ENCODE assay signal across 8 mouse cellular contexts in the genomic region with DNA sequence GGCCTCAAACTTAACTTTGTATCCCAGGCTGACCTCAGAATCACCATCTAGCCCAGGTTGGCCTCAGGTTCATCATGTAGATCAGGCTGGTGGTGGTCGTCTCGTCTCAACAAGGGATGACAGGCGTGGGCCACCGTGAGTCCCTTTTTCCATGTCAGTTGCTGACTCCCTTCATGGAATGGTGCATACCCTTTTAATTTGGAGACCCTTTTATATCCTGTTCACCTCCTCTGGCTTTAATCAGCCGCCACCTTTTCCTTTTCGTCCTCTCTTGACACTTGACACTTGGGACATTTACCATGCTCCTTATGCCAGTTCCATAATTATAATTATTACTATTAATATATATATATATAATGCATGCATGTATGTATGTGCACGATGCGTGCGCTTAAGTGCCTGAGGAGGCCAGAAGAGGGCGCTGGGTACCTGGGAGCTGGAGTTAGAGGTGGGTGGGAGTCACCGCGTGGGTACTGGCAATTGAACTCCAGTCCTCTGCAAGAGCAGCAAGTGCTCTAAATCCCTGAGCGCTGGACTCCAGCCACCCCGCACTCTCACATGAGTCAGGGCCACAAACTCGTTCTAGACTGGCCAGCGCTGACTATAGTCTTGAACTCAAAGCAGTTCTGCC. TPM values are rescaled to one million over a fixed set of nuclear protein-coding genes. Genes with fewer than 3 reads are reported as not detected.
DNase-seq lines count a peak whose midpoint lies in the region; ATAC-seq and TF ChIP-seq lines count a peak whose summit lies in the region.

No protein-coding gene starts in this region.

- H3K27ac ChIP-seq in kidney, adult 2 months (ENCODE audit: insufficient read depth, low read depth, low read length): no peak overlapping the region
- H3K27ac ChIP-seq in ES-E14 (ENCODE audit: insufficient read depth, low read depth, low read length, poor library complexity, severe bottlenecking): no peak overlapping the region
- H3K27ac ChIP-seq in forebrain, embryonic 12.5 days: no peak overlapping the region
- H3K27ac ChIP-seq in liver, embryonic 14.5 days: no peak overlapping the region

- H3K36me3 ChIP-seq in kidney, adult 2 months (ENCODE audit: control insufficient read depth, insufficient read depth, low read length): no peaks in the 10 kb centered on the region
- peaks cover 3% of the 10 kb centered on the region; the same call in 1 of the 2 replicates for H3K36me3 ChIP-seq in ES-E14 (ENCODE audit: control insufficient read depth, insufficient read depth, low read length, poor library complexity, severe bottlenecking)
- peaks cover 11% of the 10 kb centered on the region for H3K36me3 ChIP-seq in forebrain, embryonic 12.5 days (replicated peaks)
- peaks cover 3% of the 10 kb centered on the region for H3K36me3 ChIP-seq in liver, embryonic 14.5 days (replicated peaks; ENCODE audit: control insufficient read depth, insufficient read depth, low read depth)

- TF ChIP-seq POLR2A in kidney, adult 2 months (IDR thresholded peaks at IDR 0.05; ENCODE audit: low read depth, low read length): no peak

- no peaks in the 10 kb centered on the region for H3K9me3 ChIP-seq in ES-E14 (ENCODE audit: control insufficient read depth, insufficient read depth, low read depth, low read length)
- no peaks in the 10 kb centered on the region for H3K9me3 ChIP-seq in forebrain, embryonic 12.5 days
- peaks cover 4% of the 10 kb centered on the region; the same call in 1 of the 2 replicates for H3K9me3 ChIP-seq in liver, embryonic 14.5 days (ENCODE audit: control insufficient read depth, low read length)

- peak; percentile 11; the same call in 1 of the 2 replicates for TF ChIP-seq CTCF in kidney, adult 2 months (conservative IDR thresholded peaks at IDR 0.05; ENCODE audit: insufficient read depth, insufficient read length, low read depth, low read length)
- TF ChIP-seq CTCF in liver, embryonic 14.5 days (IDR thresholded peaks at IDR 0.05; ENCODE audit: low read depth): peak; percentile 63

- in situ Hi-C loops in ES-E14 (cut with MboI; ENCODE audit: low sequenced_read_pairs in 2 of 2, unreplicated experiment in 2 of 2): no loop called here

- H3K27me3 ChIP-seq in kidney, adult 2 months (replicated peaks; ENCODE audit: control insufficient read depth, insufficient read depth, low read length): no peaks in the 10 kb centered on the region
- H3K27me3 ChIP-seq in forebrain, embryonic 12.5 days: no peaks in the 10 kb centered on the region
- no peaks in the 10 kb centered on the region for H3K27me3 ChIP-seq in liver, embryonic 14.5 days (ENCODE audit: control insufficient read depth, insufficient read depth, low read length)

- DNase-seq in kidney, adult 2 months: no peak
- no peak for DNase-seq in kidney, adult 11 months
- no peak for DNase-seq in ES-E14 (ENCODE audit: low read depth, low spot score)
- DNase-seq in liver, embryonic 14.5 days (ENCODE audit: low read depth in 3 of 3, low spot score in 3 of 3): no peak
- DNase-seq in adipocyte (ENCODE audit: low spot score): no peak
- DNase-seq in ovary, postnatal 10 days (ENCODE audit: low spot score): no peak
- no peak for DNase-seq in urinary bladder, adult 18-20 months (ENCODE audit: low spot score in 2 of 2)

- H3K4me2 ChIP-seq in forebrain, embryonic 12.5 days: peak overlapping the region; percentile 68
- H3K4me2 ChIP-seq in liver, embryonic 14.5 days (ENCODE audit: low read depth): peak overlapping the region; percentile 98

- H3K4me1 ChIP-seq in kidney, adult 2 months (ENCODE audit: control insufficient read depth, insufficient read depth, low read length): 0 out of 2 replicates have a peak, but pooled peaks cover 6% of the 10 kb centered on the region
- H3K4me1 ChIP-seq in ES-E14 (ENCODE audit: control insufficient read depth in 2 of 2, insufficient read depth in 2 of 2, low read length in 2 of 2, poor library complexity in 1 of 2): peaks cover 0 to 4% of the 10 kb centered on the region in 2 experiments; a peak in 2 of 4 replicates
- H3K4me1 ChIP-seq in forebrain, embryonic 12.5 days: peaks cover 9% of the 10 kb centered on the region; the same call in 1 of the 2 replicates
- peaks cover 6 to 15% of the 10 kb centered on the region in 2 experiments; a peak in 3 of 4 replicates for H3K4me1 ChIP-seq in liver, embryonic 14.5 days (replicated peaks; ENCODE audit: control insufficient read depth in 2 of 2, insufficient read depth in 2 of 2, low read length in 1 of 2)

- H3K4me3 ChIP-seq in kidney, adult 2 months (ENCODE audit: insufficient read depth, low read depth, low read length): peak overlapping the region; percentile 60
- H3K4me3 ChIP-seq in ES-E14 (ENCODE audit: insufficient read depth in 1 of 2, low read depth in 1 of 2, low read length in 2 of 2, poor library complexity in 1 of 2, severe bottlenecking in 1 of 2): peak overlapping the region; percentile 83 to 88
- H3K4me3 ChIP-seq in forebrain, embryonic 12.5 days (replicated peaks): peak overlapping the region; percentile 78
- H3K4me3 ChIP-seq in liver, embryonic 14.5 days (ENCODE audit: insufficient read depth in 1 of 2, low read depth in 2 of 2, low read length in 2 of 2): peak overlapping the region; percentile 79 to 81

- ATAC-seq in forebrain, embryonic 12.5 days (ENCODE audit: low FRiP score): 0 out of 2 replicates have a peak, but pooled peaks have one; percentile 5
- no peak for ATAC-seq in liver, embryonic 14.5 days (ENCODE audit: insufficient read depth)

- 78% methylated on average over 16 of the region's 16 CpGs for WGBS in kidney, adult 2 months
- WGBS in forebrain, embryonic 12.5 days: 72% methylated on average over 16 of the region's 16 CpGs
- WGBS in liver, embryonic 14.5 days (ENCODE audit: insufficient replicate concordance): 78% methylated on average over 16 of the region's 16 CpGs

- peak overlapping the region; percentile 90 for H3K9ac ChIP-seq in ES-E14 (ENCODE audit: insufficient read depth, low read depth, low read length, poor library complexity, severe bottlenecking)
- H3K9ac ChIP-seq in forebrain, embryonic 12.5 days: peak overlapping the region; percentile 85
- peak overlapping the region; percentile 86 for H3K9ac ChIP-seq in liver, embryonic 14.5 days (replicated peaks)

- TF ChIP-seq EP300 in liver, embryonic 14.5 days (IDR thresholded peaks at IDR 0.05; ENCODE audit: low read depth): no peak

TF ChIP-seq in ES-E14, 5 proteins besides CTCF, POLR2A, EP300 and RAD21:
- TF ChIP-seq MAFK (IDR thresholded peaks at IDR 0.05; ENCODE audit: insufficient read depth, low read depth, low read length) (no peak), HCFC1 (IDR thresholded peaks at IDR 0.05; ENCODE audit: borderline replicate concordance, insufficient read depth, low read length) (no peak), ZNF384 (IDR thresholded peaks at IDR 0.05; ENCODE audit: low read depth, low read length) (no peak), ZC3H11A (IDR thresholded peaks at IDR 0.05; ENCODE audit: borderline replicate concordance, low read depth, low read length) (no peak), CHD2 (IDR thresholded peaks at IDR 0.05; ENCODE audit: low read depth, low read length) (no peak)

RNA-seq across cellular contexts. Expression of a gene that starts 7.0 kb away (rescaled TPM):
- polyA plus RNA-seq in kidney, adult 2 months (2012; rRNA removed): 8.0 and 8.7 TPM in 2 replicates
- total RNA-seq in ES-E14 (2012; rRNA removed): 51.4 and 59.9 TPM in 2 replicates
- polyA plus RNA-seq in forebrain, embryonic 12.5 days (2016; fragmentation: Nextera tagmentation; extraction: Ambion mirVana): 55.1 and 56.5 TPM in 2 replicates
- polyA plus RNA-seq in liver, embryonic 14.5 days (2012; rRNA removed): 8.4 and 10.0 TPM in 2 replicates
- 22.3 and 22.8 TPM in 2 replicates for polyA plus RNA-seq in liver, embryonic 14.5 days (2014; fragmentation: Nextera tagmentation; extraction: Ambion mirVana)

RNA-seq across cellular contexts. Expression of a gene that starts 51.1 kb away (rescaled TPM):
- polyA plus RNA-seq in kidney, adult 2 months (2012; rRNA removed): 14.4 and 19.3 TPM in 2 replicates
- total RNA-seq in ES-E14 (2012; rRNA removed): 21.1 and 30.8 TPM in 2 replicates
- polyA plus RNA-seq in forebrain, embryonic 12.5 days (2016; fragmentation: Nextera tagmentation; extraction: Ambion mirVana): 54.0 and 55.8 TPM in 2 replicates
- polyA plus RNA-seq in liver, embryonic 14.5 days (2012; rRNA removed): 8.6 and 15.8 TPM in 2 replicates
- 14.7 and 16.1 TPM in 2 replicates for polyA plus RNA-seq in liver, embryonic 14.5 days (2014; fragmentation: Nextera tagmentation; extraction: Ambion mirVana)

RNA-seq across cellular contexts. Expression of a gene that starts 51.1 kb away (rescaled TPM):
- 440 and 469 TPM in 2 replicates for polyA plus RNA-seq in kidney, adult 2 months (2012; rRNA removed)
- 27.2 and 31.8 TPM in 2 replicates for total RNA-seq in ES-E14 (2012; rRNA removed)
- polyA plus RNA-seq in forebrain, embryonic 12.5 days (2016; fragmentation: Nextera tagmentation; extraction: Ambion mirVana): 20.9 and 23.5 TPM in 2 replicates
- polyA plus RNA-seq in liver, embryonic 14.5 days (2012; rRNA removed): 26.1 and 30.4 TPM in 2 replicates
- 39.8 and 47.3 TPM in 2 replicates for polyA plus RNA-seq in liver, embryonic 14.5 days (2014; fragmentation: Nextera tagmentation; extraction: Ambion mirVana)
